Mouse (Mus musculus): Measurements from ENCODE around the gene Tmem98. TPM values are rescaled to one million over a fixed set of nuclear protein-coding genes. Genes with fewer than 3 reads are reported as not detected.

Gene Tmem98
- polyA plus RNA-seq, 1 experiment from 2014 or later: 124 TPM

DNA sequence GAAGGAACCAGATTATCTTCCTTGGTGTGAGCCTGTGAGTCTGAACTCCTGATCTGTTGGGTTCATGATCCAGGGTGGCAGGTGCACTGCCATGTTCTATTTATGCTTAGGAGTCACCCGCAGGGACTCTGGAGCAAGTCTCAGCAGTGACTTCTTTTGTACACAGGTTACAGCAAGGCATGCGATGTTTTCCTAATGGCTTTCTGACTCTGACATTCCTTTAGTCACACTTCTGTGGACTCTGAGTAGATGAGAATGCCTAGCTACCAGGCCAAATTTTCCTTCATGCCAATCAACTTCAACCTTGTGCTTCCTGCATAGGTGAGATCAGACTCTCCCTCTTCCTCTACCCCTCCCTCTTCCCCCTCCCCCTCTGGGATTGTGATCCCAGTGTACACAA, 25.4 kb downstream of the Tmem98 start:
- no peak for ATAC-seq (ENCODE audit: insufficient number of reproducible peaks, insufficient read depth, low FRiP score, low TSS enrichment)
- Histone ChIP-seq H3K36me3 (no peaks in the 10 kb centered on the region), H3K4me1 (no peaks in the 10 kb centered on the region), H3K27me3 (no peaks in the 10 kb centered on the region), H3K27ac (no peak overlapping the region), H3K4me3 (no peak overlapping the region), H3K9ac (no peak overlapping the region), H3K4me2 (replicated peaks) (no peak overlapping the region), H3K9me3 (no peaks in the 10 kb centered on the region)
- WGBS: 84% methylated on average over 2 of the region's 2 CpGs

DNA sequence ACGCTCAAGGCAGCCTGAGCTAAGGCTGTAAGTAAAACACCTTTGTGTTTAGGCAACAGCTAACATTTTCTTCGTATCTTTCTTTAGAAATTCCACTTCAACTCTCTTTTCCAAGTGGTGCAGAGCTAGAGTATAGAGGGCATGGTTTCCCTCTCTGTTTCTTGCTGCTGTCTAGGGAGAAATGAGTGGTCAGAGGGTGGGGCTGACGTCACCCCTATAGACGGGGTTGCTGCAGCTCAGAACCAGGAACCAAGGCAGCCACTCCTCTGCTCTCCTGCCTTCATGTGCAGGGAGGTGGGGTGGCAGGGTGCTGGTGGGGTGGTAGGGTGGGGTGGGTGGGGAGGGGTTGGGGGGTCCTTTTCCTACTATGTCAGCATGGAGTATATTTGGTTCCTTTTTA, 25.9 kb downstream of the Tmem98 start:
- 73% methylated on average over 4 of the region's 4 CpGs for WGBS
- H3K9me3 ChIP-seq: no peaks in the 10 kb centered on the region
- no peak for ATAC-seq (ENCODE audit: insufficient number of reproducible peaks, insufficient read depth, low FRiP score, low TSS enrichment)
- no peak overlapping the region for H3K4me2 ChIP-seq (replicated peaks)
- no peak overlapping the region for H3K27ac ChIP-seq
- no peak overlapping the region for H3K4me3 ChIP-seq
- H3K36me3 ChIP-seq: no peaks in the 10 kb centered on the region
- H3K9ac ChIP-seq: no peak overlapping the region
- H3K4me1 ChIP-seq: no peaks in the 10 kb centered on the region
- no peaks in the 10 kb centered on the region for H3K27me3 ChIP-seq

DNA sequence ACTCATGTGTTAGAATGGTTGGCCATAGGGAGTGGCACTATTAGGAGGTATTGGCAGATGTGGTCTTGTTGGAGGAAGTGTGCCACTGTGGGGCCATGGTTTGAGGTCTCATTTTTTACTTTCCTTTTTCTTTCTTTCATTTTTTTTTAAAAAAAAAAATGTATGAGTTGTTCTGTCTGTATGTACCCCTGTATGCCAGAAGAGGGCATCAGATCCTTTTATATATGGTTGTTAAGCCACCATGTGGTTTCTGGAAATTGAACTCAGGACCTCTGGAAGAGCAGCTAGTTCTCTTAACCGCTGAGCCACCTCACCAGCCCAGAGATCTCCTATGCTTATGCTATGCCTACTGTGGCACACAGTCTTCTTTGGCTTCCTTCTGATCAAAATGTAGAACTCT, 28.7 kb downstream of the Tmem98 start:
- Histone ChIP-seq H3K4me3 (no peak overlapping the region), H3K9me3 (no peaks in the 10 kb centered on the region), H3K9ac (no peak overlapping the region), H3K4me2 (replicated peaks) (no peak overlapping the region), H3K4me1 (no peaks in the 10 kb centered on the region), H3K36me3 (no peaks in the 10 kb centered on the region), H3K27ac (no peak overlapping the region), H3K27me3 (no peaks in the 10 kb centered on the region)
- ATAC-seq (ENCODE audit: insufficient number of reproducible peaks, insufficient read depth, low FRiP score, low TSS enrichment): no peak
- 61% methylated on average over 1 of the region's 1 CpGs for WGBS

DNA sequence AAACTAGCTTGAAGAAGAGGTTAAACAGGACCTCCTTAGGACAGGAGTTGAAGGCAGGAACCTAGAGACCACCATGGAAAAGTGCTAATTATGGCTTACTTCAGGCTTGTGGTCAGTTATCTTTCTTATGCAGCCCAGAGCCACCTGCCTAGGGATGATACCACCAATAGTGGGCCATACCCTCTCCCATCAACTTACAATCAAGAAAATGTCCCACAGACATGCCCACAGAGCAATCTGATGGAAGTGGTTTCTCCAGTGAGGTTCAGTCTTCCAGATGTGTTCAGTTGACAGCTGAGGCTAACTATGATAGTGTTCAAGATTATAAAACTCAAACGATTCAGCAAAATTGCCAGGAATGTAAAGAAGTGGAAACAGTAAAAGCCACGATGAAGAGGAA, 33.5 kb downstream of the Tmem98 start:
- Histone ChIP-seq H3K4me1 (no peaks in the 10 kb centered on the region), H3K27ac (no peak overlapping the region), H3K4me2 (replicated peaks) (no peak overlapping the region), H3K27me3 (no peaks in the 10 kb centered on the region), H3K4me3 (no peak overlapping the region), H3K9ac (no peak overlapping the region), H3K36me3 (no peaks in the 10 kb centered on the region), H3K9me3 (no peaks in the 10 kb centered on the region)
- no peak for ATAC-seq (ENCODE audit: insufficient number of reproducible peaks, insufficient read depth, low FRiP score, low TSS enrichment)
- WGBS: 77% methylated on average over 2 of the region's 2 CpGs

DNA sequence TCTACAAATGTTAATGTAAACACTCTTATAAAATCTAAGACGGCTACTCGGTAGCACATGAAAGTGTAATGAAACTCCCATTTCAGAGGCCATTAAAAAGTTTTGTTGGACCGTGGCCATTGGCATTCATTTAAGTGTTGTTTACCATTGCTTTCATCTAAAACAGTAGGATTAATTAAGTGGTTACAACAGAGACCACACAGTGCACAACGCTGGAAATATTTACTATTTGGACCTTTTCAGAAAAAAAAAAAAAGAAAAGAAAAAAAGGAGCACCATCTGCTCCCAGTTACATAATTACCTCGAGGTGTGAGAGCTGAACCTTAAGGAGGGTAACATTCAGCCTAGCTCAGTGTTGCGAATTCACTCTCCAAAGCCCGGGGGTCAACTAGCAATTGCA, 35.5 kb downstream of the Tmem98 start:
- no peak overlapping the region for H3K4me3 ChIP-seq
- H3K9me3 ChIP-seq: no peaks in the 10 kb centered on the region
- H3K36me3 ChIP-seq: no peaks in the 10 kb centered on the region
- H3K27me3 ChIP-seq: no peaks in the 10 kb centered on the region
- H3K4me2 ChIP-seq (replicated peaks): no peak overlapping the region
- ATAC-seq (ENCODE audit: insufficient number of reproducible peaks, insufficient read depth, low FRiP score, low TSS enrichment): no peak
- no peaks in the 10 kb centered on the region for H3K4me1 ChIP-seq
- H3K9ac ChIP-seq: no peak overlapping the region
- WGBS: 45% methylated on average over 7 of the region's 7 CpGs
- no peak overlapping the region for H3K27ac ChIP-seq

DNA sequence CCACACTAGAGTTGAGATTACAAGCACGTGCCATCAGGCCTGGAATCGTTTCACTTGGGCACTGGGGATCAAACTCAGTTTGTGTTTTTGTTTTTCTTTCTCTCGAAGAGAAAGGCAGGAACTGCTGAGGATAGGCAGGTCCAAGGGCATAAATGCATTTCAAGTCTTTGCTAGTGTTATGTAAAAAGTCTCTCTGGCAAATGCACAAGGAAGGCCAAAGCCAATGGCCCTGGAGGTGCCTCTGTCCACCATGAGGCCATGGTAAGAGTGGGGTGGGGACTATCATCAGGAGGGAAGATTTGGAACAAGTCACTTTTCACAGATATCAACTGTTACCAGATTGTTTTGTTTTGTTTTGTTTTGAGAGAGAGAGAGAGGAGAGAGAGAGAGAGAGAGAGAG, 36.1 kb downstream of the Tmem98 start:
- H3K4me1 ChIP-seq: no peaks in the 10 kb centered on the region
- H3K27ac ChIP-seq: no peak overlapping the region
- no peaks in the 10 kb centered on the region for H3K9me3 ChIP-seq
- H3K36me3 ChIP-seq: no peaks in the 10 kb centered on the region
- H3K27me3 ChIP-seq: no peaks in the 10 kb centered on the region
- no peak for ATAC-seq (ENCODE audit: insufficient number of reproducible peaks, insufficient read depth, low FRiP score, low TSS enrichment)
- H3K4me3 ChIP-seq: no peak overlapping the region
- WGBS: 28% methylated on average over 3 of the region's 3 CpGs
- H3K4me2 ChIP-seq (replicated peaks): no peak overlapping the region
- no peak overlapping the region for H3K9ac ChIP-seq

DNA sequence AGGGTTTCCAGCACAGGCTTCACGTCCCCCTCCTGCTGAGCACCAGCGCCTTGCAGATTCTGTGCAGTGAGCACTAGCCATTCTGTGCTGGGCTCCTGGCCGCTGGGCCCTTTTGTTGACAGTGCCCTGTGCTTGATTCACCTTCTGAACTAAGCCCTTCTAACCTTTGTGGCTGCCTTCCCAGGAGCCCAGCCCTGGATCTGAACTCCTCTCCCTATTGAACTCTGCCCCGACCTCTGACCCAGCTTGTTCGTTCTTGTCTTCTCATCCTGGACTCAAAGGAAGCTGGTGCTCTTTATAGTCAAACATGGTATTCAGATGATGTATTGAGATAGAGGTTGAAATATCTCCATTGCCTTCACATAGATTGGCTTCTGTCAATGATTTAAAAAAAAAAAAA, 38.2 kb downstream of the Tmem98 start:
- WGBS: 55% methylated on average over 5 of the region's 5 CpGs

DNA sequence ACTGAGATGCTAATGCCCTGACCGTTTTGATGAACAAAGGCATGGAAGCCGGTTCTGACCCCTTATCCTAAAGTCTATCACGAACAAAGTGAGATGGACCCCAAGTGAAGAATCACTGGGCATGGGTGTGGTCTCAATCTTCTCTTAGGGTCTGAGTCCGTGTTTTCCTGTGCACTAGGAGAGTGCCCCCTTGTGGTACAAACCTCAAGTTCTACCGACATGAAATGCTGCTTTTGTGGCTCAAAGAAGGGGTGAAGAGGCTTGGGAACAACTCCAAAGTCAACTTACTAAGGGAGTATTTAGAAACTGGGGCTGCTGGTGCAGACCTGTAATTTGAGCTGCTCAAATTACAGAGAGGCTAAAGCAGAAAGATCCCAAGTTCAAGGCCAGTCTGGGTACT, 41.9 kb downstream of the Tmem98 start:
- no peaks in the 10 kb centered on the region for H3K36me3 ChIP-seq
- no peak overlapping the region for H3K27ac ChIP-seq
- no peaks in the 10 kb centered on the region for H3K27me3 ChIP-seq
- H3K4me2 ChIP-seq (replicated peaks): no peak overlapping the region
- H3K4me1 ChIP-seq: no peaks in the 10 kb centered on the region
- H3K4me3 ChIP-seq: no peak overlapping the region
- 46% methylated on average over 5 of the region's 5 CpGs for WGBS
- no peak overlapping the region for H3K9ac ChIP-seq
- ATAC-seq (ENCODE audit: insufficient number of reproducible peaks, insufficient read depth, low FRiP score, low TSS enrichment): no peak
- no peaks in the 10 kb centered on the region for H3K9me3 ChIP-seq

More for the DNA sequence above, 38.2 kb downstream of the Tmem98 start:
- Histone ChIP-seq H3K27ac (no peak overlapping the region), H3K4me1 (no peaks in the 10 kb centered on the region), H3K27me3 (no peaks in the 10 kb centered on the region), H3K9me3 (no peaks in the 10 kb centered on the region), H3K36me3 (no peaks in the 10 kb centered on the region), H3K4me2 (replicated peaks) (no peak overlapping the region), H3K9ac (no peak overlapping the region), H3K4me3 (no peak overlapping the region)
- ATAC-seq (ENCODE audit: insufficient number of reproducible peaks, insufficient read depth, low FRiP score, low TSS enrichment): no peak

DNA sequence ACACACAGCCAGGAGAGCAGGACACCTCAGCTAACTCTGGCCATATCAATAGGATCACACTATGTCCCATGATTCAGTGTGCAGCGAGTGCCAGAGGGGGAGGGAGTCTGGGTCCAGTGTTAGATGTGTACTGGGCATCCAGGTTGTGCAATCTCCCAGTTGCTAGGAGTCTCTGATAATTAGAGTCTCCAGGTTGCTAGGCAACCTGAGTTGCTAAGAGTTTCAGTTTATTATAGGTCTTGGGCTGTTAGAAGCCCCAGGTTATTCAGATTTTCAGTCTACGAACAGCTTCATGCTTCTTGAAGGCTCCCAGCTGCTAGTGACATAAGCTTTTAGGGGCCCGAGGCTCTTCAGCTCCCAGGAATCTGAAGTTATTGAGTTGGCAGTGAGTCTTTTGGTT, 43.0 kb downstream of the Tmem98 start:
- WGBS: 68% methylated on average over 3 of the region's 3 CpGs
- ATAC-seq (ENCODE audit: insufficient number of reproducible peaks, insufficient read depth, low FRiP score, low TSS enrichment): no peak

DNA sequence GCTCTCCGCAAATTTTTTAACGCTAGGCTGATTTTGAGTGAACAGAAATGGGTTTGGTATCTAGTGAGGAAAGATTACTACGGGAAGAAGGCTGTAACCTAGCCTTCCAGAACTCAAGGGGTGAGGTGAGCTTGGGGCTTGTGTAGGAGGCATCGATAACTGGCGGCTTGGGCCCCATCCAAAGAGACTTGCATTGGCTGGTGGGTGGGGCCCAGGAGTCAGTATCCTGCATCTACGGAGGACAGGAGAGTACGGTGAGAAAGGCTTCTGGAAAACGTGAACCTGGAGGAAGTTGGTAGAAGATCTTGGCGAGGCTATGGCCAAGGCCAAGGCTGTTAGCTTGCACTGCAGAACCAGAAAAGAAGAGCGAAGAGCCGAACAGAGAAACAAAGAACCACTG, 44.5 kb downstream of the Tmem98 start:
- no peaks in the 10 kb centered on the region for H3K27me3 ChIP-seq
- H3K4me2 ChIP-seq (replicated peaks): no peak overlapping the region
- H3K36me3 ChIP-seq: no peaks in the 10 kb centered on the region
- H3K9ac ChIP-seq: no peak overlapping the region
- no peak for ATAC-seq (ENCODE audit: insufficient number of reproducible peaks, insufficient read depth, low FRiP score, low TSS enrichment)
- no peak overlapping the region for H3K27ac ChIP-seq
- 87% methylated on average over 11 of the region's 11 CpGs for WGBS
- H3K9me3 ChIP-seq: no peaks in the 10 kb centered on the region
- no peaks in the 10 kb centered on the region for H3K4me1 ChIP-seq
- H3K4me3 ChIP-seq: no peak overlapping the region

More for the DNA sequence above, 43.0 kb downstream of the Tmem98 start:
- no peaks in the 10 kb centered on the region for H3K36me3 ChIP-seq
- H3K4me2 ChIP-seq (replicated peaks): no peak overlapping the region
- no peak overlapping the region for H3K4me3 ChIP-seq
- no peak overlapping the region for H3K27ac ChIP-seq
- no peaks in the 10 kb centered on the region for H3K4me1 ChIP-seq
- no peaks in the 10 kb centered on the region for H3K27me3 ChIP-seq
- no peak overlapping the region for H3K9ac ChIP-seq
- no peaks in the 10 kb centered on the region for H3K9me3 ChIP-seq

DNA sequence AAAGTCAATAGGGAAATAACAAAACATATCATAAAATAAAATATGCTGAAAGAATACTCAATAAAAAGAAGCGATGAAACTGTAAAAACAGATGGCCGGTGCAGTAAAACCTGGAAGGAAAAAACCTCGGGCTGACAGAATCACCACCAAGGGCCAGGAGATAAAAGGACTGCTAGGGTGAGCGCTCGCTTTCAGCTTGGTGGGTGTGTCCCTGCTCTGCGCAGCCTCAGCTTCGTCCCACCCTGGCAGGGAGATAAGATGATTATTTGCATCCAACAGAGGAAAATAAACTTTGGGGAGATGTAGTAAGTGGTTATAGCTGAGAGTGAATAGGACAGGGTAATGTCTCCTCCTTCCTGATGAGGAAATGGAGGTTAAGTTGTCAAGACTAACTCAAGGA, 44.9 kb downstream of the Tmem98 start:
- no peak for ATAC-seq (ENCODE audit: insufficient number of reproducible peaks, insufficient read depth, low FRiP score, low TSS enrichment)
- 70% methylated on average over 7 of the region's 7 CpGs for WGBS

DNA sequence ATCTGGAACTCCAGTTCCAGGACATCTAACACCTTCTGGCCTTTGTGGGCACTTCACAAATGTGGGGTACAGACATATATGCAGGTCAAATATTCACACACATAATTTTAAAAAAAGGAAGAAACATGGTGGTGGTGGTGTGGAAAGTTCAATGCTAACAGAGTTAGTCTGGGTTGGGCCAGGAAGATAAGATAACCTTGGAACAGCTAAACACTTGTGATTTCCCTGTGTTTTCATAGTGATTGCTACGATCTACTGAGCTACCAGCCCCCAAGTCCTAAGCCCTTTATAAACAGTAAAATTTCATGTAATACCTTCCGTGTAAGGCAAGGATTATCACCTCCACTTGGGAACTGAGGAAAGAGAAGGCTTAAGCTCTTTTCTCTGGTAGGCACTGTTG, 46.9 kb downstream of the Tmem98 start:
- 84% methylated on average over 2 of the region's 2 CpGs for WGBS
- Histone ChIP-seq H3K4me1 (no peaks in the 10 kb centered on the region), H3K4me3 (no peak overlapping the region), H3K36me3 (no peaks in the 10 kb centered on the region), H3K4me2 (replicated peaks) (no peak overlapping the region), H3K9ac (no peak overlapping the region), H3K9me3 (no peaks in the 10 kb centered on the region), H3K27me3 (no peaks in the 10 kb centered on the region), H3K27ac (no peak overlapping the region)
- ATAC-seq (ENCODE audit: insufficient number of reproducible peaks, insufficient read depth, low FRiP score, low TSS enrichment): no peak

More for the DNA sequence above, 44.9 kb downstream of the Tmem98 start:
- H3K4me2 ChIP-seq (replicated peaks): no peak overlapping the region
- no peaks in the 10 kb centered on the region for H3K27me3 ChIP-seq
- no peak overlapping the region for H3K27ac ChIP-seq
- H3K4me1 ChIP-seq: no peaks in the 10 kb centered on the region
- no peak overlapping the region for H3K4me3 ChIP-seq
- no peak overlapping the region for H3K9ac ChIP-seq
- H3K36me3 ChIP-seq: no peaks in the 10 kb centered on the region
- H3K9me3 ChIP-seq: no peaks in the 10 kb centered on the region

DNA sequence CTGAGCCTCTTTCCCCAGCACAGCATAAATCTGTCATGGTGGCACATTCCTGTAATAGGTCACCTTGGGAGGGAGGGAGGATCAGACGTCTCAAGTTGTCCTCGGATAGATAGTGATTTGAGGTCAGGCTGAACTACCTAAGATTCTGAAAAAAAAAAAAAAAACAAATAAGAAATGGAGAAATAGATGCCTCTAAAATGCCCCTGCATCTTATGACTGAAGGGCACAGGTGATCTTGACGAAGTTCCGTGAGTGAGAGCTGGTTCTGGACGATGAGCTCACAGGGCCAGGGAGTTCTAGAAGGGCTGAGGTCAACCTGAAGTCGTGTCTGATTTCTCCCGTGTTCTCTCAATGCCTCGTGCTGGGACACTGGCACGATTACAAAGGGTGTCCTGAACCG, 48.1 kb downstream of the Tmem98 start, which contains the start of gene Spaca3:
Gene Spaca3 (plus strand): TSS at position 301 of the 400 bp plus-strand sequence.
- no peak within 1 kb of the TSS for H3K27ac ChIP-seq
- 75% methylated on average over 10 of the region's 10 CpGs for WGBS

More for the DNA sequence above, 48.1 kb downstream of the Tmem98 start, which contains the start of gene Spaca3:
- Histone ChIP-seq H3K4me3 (no peak within 1 kb of the TSS), H3K9ac (no peak within 1 kb of the TSS), H3K9me3 (no peaks in the 10 kb centered on the region), H3K36me3 (no peaks in the 10 kb centered on the region), H3K4me1 (no peaks in the 10 kb centered on the region), H3K27me3 (no peaks in the 10 kb centered on the region), H3K4me2 (replicated peaks) (no peak within 1 kb of the TSS)
- ATAC-seq (ENCODE audit: insufficient number of reproducible peaks, insufficient read depth, low FRiP score, low TSS enrichment): no peak
